Mouse (Mus musculus) liver, embryonic 13.5 days (tissue): ENCODE results near the gene Stxbp6. TPM values are rescaled to one million over a fixed set of nuclear protein-coding genes. Genes with fewer than 3 reads are reported as not detected.
"Not testable (repeated sequence)": the region's sequence is repeated elsewhere in the genome, so short reads cannot be mapped to it uniquely, and the experiment has no call there.

Experiments
- ATAC-seq: fragments of 200-750 bp; cut with Nextera tagmentation; 2 replicates; pipeline ENCODE4 v1.8.0; 2017; ENCODE audit warnings: low read depth, mild to moderate bottlenecking, moderate number of reproducible peaks, moderate library complexity
- DNase-seq: peaks from one replicate; pipeline ENCODE4 v3.0.0; 2022
- H3K27ac ChIP-seq: fragments of 300-500 bp; sonication (generic); 2 replicates; pipeline ENCODE4 v1.5.1; 2015; ENCODE audit warnings: moderate library complexity, mild to moderate bottlenecking, inconsistent platforms
- H3K27me3 ChIP-seq: fragments of 300-500 bp; sonication (generic); 2 replicates; pipeline ENCODE4 v1.6.1; 2015; ENCODE audit warnings: mild to moderate bottlenecking, inconsistent platforms
- H3K36me3 ChIP-seq: fragments of 300-500 bp; sonication (generic); 2 replicates; pipeline ENCODE4 v1.6.1; 2015; ENCODE audit warnings: mild to moderate bottlenecking, inconsistent platforms
- H3K4me1 ChIP-seq: fragments of 300-500 bp; sonication (generic); replicated peaks from 2 replicates; pipeline ENCODE4 v1.6.1; 2015; ENCODE audit warnings: inconsistent platforms
- H3K4me2 ChIP-seq: fragments of 300-500 bp; sonication (generic); 2 replicates; pipeline ENCODE4 v1.6.1; 2015; ENCODE audit warnings: inconsistent platforms, mild to moderate bottlenecking, moderate library complexity
- H3K4me3 ChIP-seq: fragments of 300-500 bp; sonication (generic); replicated peaks from 2 replicates; pipeline ENCODE4 v1.5.1; 2015; ENCODE audit warnings: mild to moderate bottlenecking, inconsistent platforms
- H3K9ac ChIP-seq: fragments of 300-500 bp; sonication (generic); 2 replicates; pipeline ENCODE4 v1.6.1; 2015; ENCODE audit warnings: mild to moderate bottlenecking, inconsistent platforms
- H3K9me3 ChIP-seq: fragments of 300-500 bp; sonication (generic); replicated peaks from 2 replicates; pipeline ENCODE4 v1.6.1; 2016; ENCODE audit warnings: inconsistent platforms
- WGBS: fragments of 180-500 bp; shearing (Covaris S2); methylation state at CpG from one replicate; pipeline ENCODE4 v1.1.7; 2015; ENCODE audit not compliant: insufficient replicate concordance; 5-methylcytosine and 5-hydroxymethylcytosine counted together
- polyA plus RNA-seq: library from polyadenylated mRNA; unstranded; fragments of >200 nt; fragmentation: Nextera tagmentation; extraction: Ambion mirVana; gene quantifications from 2 replicates; pipeline ENCODE4 v1.2.1, GENCODE M21; 2015

Stxbp6 gene
- polyA plus RNA-seq, 1 experiment from 2014 or later, result 6.8 TPM

GRCm38 (mm10) chr12:45053319-45053718 is 21.2 kb downstream of the Stxbp6 start:
- H3K9ac ChIP-seq, result no peak overlapping the region
- no peaks in the 10 kb centered on the region for H3K4me1 ChIP-seq
- H3K27me3 ChIP-seq, result no peaks in the 10 kb centered on the region
- H3K4me2 ChIP-seq, result no peak overlapping the region
- DNase-seq, result no peak
- H3K27ac ChIP-seq, result no peak overlapping the region
- WGBS, result 50% methylated on average over 5 of the region's 5 CpGs
- no peak for ATAC-seq
- no peak overlapping the region for H3K4me3 ChIP-seq
- H3K36me3 ChIP-seq, result no peaks in the 10 kb centered on the region
- no peaks in the 10 kb centered on the region for H3K9me3 ChIP-seq

- no peak overlapping the region for H3K4me3 ChIP-seq
- no peaks in the 10 kb centered on the region for H3K36me3 ChIP-seq
- H3K4me2 ChIP-seq, result no peak overlapping the region
- no peaks in the 10 kb centered on the region for H3K27me3 ChIP-seq
- no peak overlapping the region for H3K9ac ChIP-seq
- H3K27ac ChIP-seq, result no peak overlapping the region
- H3K4me1 ChIP-seq, result no peaks in the 10 kb centered on the region
- DNase-seq (no peak), ATAC-seq (no peak)
- 60% methylated on average over 5 of the region's 5 CpGs for WGBS
- no peaks in the 10 kb centered on the region for H3K9me3 ChIP-seq
These were observed 21.6 kb downstream of the Stxbp6 start for GRCm38 (mm10) chr12:45052860-45053259.

GRCm38 (mm10) chr12:45049894-45050293 is 24.6 kb downstream of the Stxbp6 start:
- 59% methylated on average over 9 of the region's 9 CpGs for WGBS

GRCm38 (mm10) chr12:45047711-45048110 is 26.8 kb downstream of the Stxbp6 start:
- not testable (repeated sequence) for H3K4me3 ChIP-seq, H3K4me2 ChIP-seq, DNase-seq, H3K36me3 ChIP-seq, H3K27me3 ChIP-seq, H3K9me3 ChIP-seq, H3K27ac ChIP-seq, ATAC-seq, H3K9ac ChIP-seq, H3K4me1 ChIP-seq
- WGBS, result 52% methylated on average over 9 of the region's 9 CpGs

More at GRCm38 (mm10) chr12:45049894-45050293, 24.6 kb downstream of the Stxbp6 start:
- H3K4me3 ChIP-seq, result no peak overlapping the region
- no peak overlapping the region for H3K27ac ChIP-seq
- H3K27me3 ChIP-seq, result no peaks in the 10 kb centered on the region
- no peak overlapping the region for H3K9ac ChIP-seq
- ATAC-seq, result no peak
- DNase-seq, result no peak
- no peaks in the 10 kb centered on the region for H3K36me3 ChIP-seq
- no peaks in the 10 kb centered on the region for H3K4me1 ChIP-seq
- no peak overlapping the region for H3K4me2 ChIP-seq
- H3K9me3 ChIP-seq, result no peaks in the 10 kb centered on the region

- no peaks in the 10 kb centered on the region for H3K36me3 ChIP-seq
- H3K9me3 ChIP-seq, result no peaks in the 10 kb centered on the region
- ATAC-seq, result no peak
- no peak overlapping the region for H3K9ac ChIP-seq
- H3K4me2 ChIP-seq, result no peak overlapping the region
- H3K4me3 ChIP-seq, result no peak overlapping the region
- H3K27me3 ChIP-seq, result no peaks in the 10 kb centered on the region
- DNase-seq, result no peak
- WGBS, result 67% methylated on average over 4 of the region's 4 CpGs
- H3K27ac ChIP-seq, result no peak overlapping the region
- no peaks in the 10 kb centered on the region for H3K4me1 ChIP-seq
These were observed 27.3 kb downstream of the Stxbp6 start for GRCm38 (mm10) chr12:45047172-45047571.

- H3K27ac ChIP-seq, result no peak overlapping the region
- H3K27me3 ChIP-seq, result no peaks in the 10 kb centered on the region
- 66% methylated on average over 1 of the region's 1 CpGs for WGBS
- no peaks in the 10 kb centered on the region for H3K4me1 ChIP-seq
- ATAC-seq, result no peak
- no peak for DNase-seq
- no peaks in the 10 kb centered on the region for H3K9me3 ChIP-seq
- H3K9ac ChIP-seq, result no peak overlapping the region
- no peak overlapping the region for H3K4me3 ChIP-seq
- H3K4me2 ChIP-seq, result no peak overlapping the region
- H3K36me3 ChIP-seq, result no peaks in the 10 kb centered on the region
These were observed 29.9 kb downstream of the Stxbp6 start for GRCm38 (mm10) chr12:45044581-45044980.

GRCm38 (mm10) chr12:45042591-45043091 is 31.9 kb downstream of the Stxbp6 start:
- Histone ChIP-seq H3K4me3 (no peak overlapping the region), H3K9ac (no peak overlapping the region), H3K36me3 (no peaks in the 10 kb centered on the region), H3K4me1 (no peaks in the 10 kb centered on the region), H3K9me3 (no peaks in the 10 kb centered on the region), H3K27ac (no peak overlapping the region), H3K4me2 (no peak overlapping the region), H3K27me3 (no peaks in the 10 kb centered on the region)
- 53% methylated on average over 10 of the region's 10 CpGs for WGBS
- DNase-seq, result no peak
- ATAC-seq, result no peak

GRCm38 (mm10) chr12:45037496-45037895 is 37.0 kb downstream of the Stxbp6 start:
- WGBS, result 46% methylated on average over 1 of the region's 1 CpGs
- no peak overlapping the region for H3K4me3 ChIP-seq
- no peak overlapping the region for H3K27ac ChIP-seq
- no peaks in the 10 kb centered on the region for H3K4me1 ChIP-seq
- H3K9ac ChIP-seq, result no peak overlapping the region
- no peaks in the 10 kb centered on the region for H3K27me3 ChIP-seq
- no peaks in the 10 kb centered on the region for H3K36me3 ChIP-seq
- no peaks in the 10 kb centered on the region for H3K9me3 ChIP-seq
- no peak overlapping the region for H3K4me2 ChIP-seq
- ATAC-seq (no peak), DNase-seq (no peak)

- Histone ChIP-seq H3K9ac (no peak overlapping the region), H3K4me1 (no peaks in the 10 kb centered on the region), H3K4me3 (no peak overlapping the region), H3K27me3 (no peaks in the 10 kb centered on the region), H3K9me3 (no peaks in the 10 kb centered on the region), H3K4me2 (no peak overlapping the region), H3K27ac (no peak overlapping the region), H3K36me3 (no peaks in the 10 kb centered on the region)
- DNase-seq (no peak), ATAC-seq (no peak)
- WGBS, result 78% methylated on average over 4 of the region's 4 CpGs
These were observed 37.4 kb downstream of the Stxbp6 start for GRCm38 (mm10) chr12:45037091-45037490.

GRCm38 (mm10) chr12:45030681-45031080 is 43.8 kb downstream of the Stxbp6 start:
- H3K9me3 ChIP-seq, result no peaks in the 10 kb centered on the region
- ATAC-seq, result no peak
- no peak overlapping the region for H3K4me2 ChIP-seq
- H3K27me3 ChIP-seq, result no peaks in the 10 kb centered on the region
- H3K9ac ChIP-seq, result no peak overlapping the region
- no peak overlapping the region for H3K27ac ChIP-seq
- no peaks in the 10 kb centered on the region for H3K36me3 ChIP-seq
- 68% methylated on average over 3 of the region's 3 CpGs for WGBS
- DNase-seq, result no peak
- no peak overlapping the region for H3K4me3 ChIP-seq
- no peaks in the 10 kb centered on the region for H3K4me1 ChIP-seq

- no peaks in the 10 kb centered on the region for H3K9me3 ChIP-seq
- no peak for DNase-seq
- no peaks in the 10 kb centered on the region for H3K36me3 ChIP-seq
- no peak overlapping the region for H3K27ac ChIP-seq
- ATAC-seq, result no peak
- H3K9ac ChIP-seq, result no peak overlapping the region
- 20% methylated on average over 1 of the region's 1 CpGs for WGBS
- H3K27me3 ChIP-seq, result no peaks in the 10 kb centered on the region
- no peak overlapping the region for H3K4me3 ChIP-seq
- H3K4me1 ChIP-seq, result no peaks in the 10 kb centered on the region
- H3K4me2 ChIP-seq, result no peak overlapping the region
These were observed 48.2 kb downstream of the Stxbp6 start for GRCm38 (mm10) chr12:45026347-45026746.

- H3K27ac ChIP-seq, result no peak overlapping the region
- H3K9ac ChIP-seq, result no peak overlapping the region
- 63% methylated on average over 3 of the region's 3 CpGs for WGBS
- ATAC-seq (no peak), DNase-seq (no peak)
- no peaks in the 10 kb centered on the region for H3K27me3 ChIP-seq
- no peak overlapping the region for H3K4me2 ChIP-seq
- H3K4me3 ChIP-seq, result no peak overlapping the region
- H3K9me3 ChIP-seq, result no peaks in the 10 kb centered on the region
- H3K4me1 ChIP-seq, result no peaks in the 10 kb centered on the region
- H3K36me3 ChIP-seq, result no peaks in the 10 kb centered on the region
These were observed 54.5 kb downstream of the Stxbp6 start for GRCm38 (mm10) chr12:45020018-45020417.
